Mouse (Mus musculus): ENCODE results near the gene Rnf44. TPM values are rescaled to one million over a fixed set of nuclear protein-coding genes. Genes with fewer than 3 reads are reported as not detected.

Rnf44 gene
- polyA plus RNA-seq, 1 experiment, result 153 TPM

DNA sequence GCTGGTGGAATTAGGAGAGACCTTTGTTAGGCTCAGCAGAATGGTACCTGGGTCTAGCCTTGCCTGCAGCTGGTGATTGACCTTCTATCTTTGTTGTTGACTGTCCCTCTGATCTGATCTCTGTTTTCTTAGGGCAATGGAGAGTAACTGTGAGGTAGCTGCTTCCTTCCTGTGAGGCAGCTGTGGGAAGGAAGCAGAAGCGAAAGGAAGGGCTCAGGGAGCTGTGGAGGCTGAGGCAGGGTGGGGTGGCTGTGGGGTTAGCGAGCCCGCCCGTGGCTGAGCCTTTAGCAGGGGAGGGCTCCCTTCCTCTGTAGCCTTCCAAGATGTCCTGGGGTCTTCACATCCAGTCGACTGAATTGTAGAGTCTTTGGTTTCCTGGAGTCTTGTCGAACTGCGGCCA is 8.8 kb upstream of the Rnf44 start:
- H3K9ac ChIP-seq (ENCODE audit: low read depth, poor library complexity, severe bottlenecking), result no peak overlapping the region
- TF ChIP-seq POLR2A (IDR thresholded peaks at IDR 0.05; ENCODE audit: insufficient read depth, low read length) (no peak), EP300 (IDR thresholded peaks at IDR 0.05; ENCODE audit: insufficient read depth, low read depth, low read length) (no peak), CTCF (IDR thresholded peaks at IDR 0.05; ENCODE audit: low read depth, low read length) (no peak)
- H3K27ac ChIP-seq (ENCODE audit: insufficient read depth, low read length), result no peak overlapping the region
- no peaks in the 10 kb centered on the region for H3K36me3 ChIP-seq (ENCODE audit: control insufficient read depth, insufficient read depth, low read length, poor library complexity, severe bottlenecking)
- no peaks in the 10 kb centered on the region for H3K27me3 ChIP-seq (ENCODE audit: control insufficient read depth, insufficient read depth, low read length, poor library complexity, severe bottlenecking)
- no peaks in the 10 kb centered on the region for H3K9me3 ChIP-seq (replicated peaks; ENCODE audit: control insufficient read depth, insufficient read depth, low read length, poor library complexity, severe bottlenecking)
- H3K4me3 ChIP-seq (ENCODE audit: low read depth, low read length), result no peak overlapping the region
- no peaks in the 10 kb centered on the region for H3K4me1 ChIP-seq (ENCODE audit: control insufficient read depth, insufficient read depth, low read length)

- Histone ChIP-seq H3K4me1 (ENCODE audit: control insufficient read depth, insufficient read depth, low read length) (no peaks in the 10 kb centered on the region), H3K27ac (ENCODE audit: insufficient read depth, low read length) (no peak within 1 kb of the TSS), H3K9ac (ENCODE audit: low read depth, poor library complexity, severe bottlenecking) (no peak within 1 kb of the TSS), H3K4me3 (ENCODE audit: low read depth, low read length) (no peak within 1 kb of the TSS), H3K27me3 (ENCODE audit: control insufficient read depth, insufficient read depth, low read length, poor library complexity, severe bottlenecking) (no peaks in the 10 kb centered on the region), H3K36me3 (ENCODE audit: control insufficient read depth, insufficient read depth, low read length, poor library complexity, severe bottlenecking) (no peaks in the 10 kb centered on the region), H3K9me3 (replicated peaks; ENCODE audit: control insufficient read depth, insufficient read depth, low read length, poor library complexity, severe bottlenecking) (no peaks in the 10 kb centered on the region)
- no peak for TF ChIP-seq POLR2A (IDR thresholded peaks at IDR 0.05; ENCODE audit: insufficient read depth, low read length)
- no peak for TF ChIP-seq EP300 (IDR thresholded peaks at IDR 0.05; ENCODE audit: insufficient read depth, low read depth, low read length)
- TF ChIP-seq CTCF (IDR thresholded peaks at IDR 0.05; ENCODE audit: low read depth, low read length), result no peak
These were observed 7.5 kb upstream of the Rnf44 start, which contains the start of gene Cdhr2 for GRCm38 (mm10) chr13:54701243-54701642. Gene Cdhr2 (plus strand): TSS chr13:54701461.

DNA sequence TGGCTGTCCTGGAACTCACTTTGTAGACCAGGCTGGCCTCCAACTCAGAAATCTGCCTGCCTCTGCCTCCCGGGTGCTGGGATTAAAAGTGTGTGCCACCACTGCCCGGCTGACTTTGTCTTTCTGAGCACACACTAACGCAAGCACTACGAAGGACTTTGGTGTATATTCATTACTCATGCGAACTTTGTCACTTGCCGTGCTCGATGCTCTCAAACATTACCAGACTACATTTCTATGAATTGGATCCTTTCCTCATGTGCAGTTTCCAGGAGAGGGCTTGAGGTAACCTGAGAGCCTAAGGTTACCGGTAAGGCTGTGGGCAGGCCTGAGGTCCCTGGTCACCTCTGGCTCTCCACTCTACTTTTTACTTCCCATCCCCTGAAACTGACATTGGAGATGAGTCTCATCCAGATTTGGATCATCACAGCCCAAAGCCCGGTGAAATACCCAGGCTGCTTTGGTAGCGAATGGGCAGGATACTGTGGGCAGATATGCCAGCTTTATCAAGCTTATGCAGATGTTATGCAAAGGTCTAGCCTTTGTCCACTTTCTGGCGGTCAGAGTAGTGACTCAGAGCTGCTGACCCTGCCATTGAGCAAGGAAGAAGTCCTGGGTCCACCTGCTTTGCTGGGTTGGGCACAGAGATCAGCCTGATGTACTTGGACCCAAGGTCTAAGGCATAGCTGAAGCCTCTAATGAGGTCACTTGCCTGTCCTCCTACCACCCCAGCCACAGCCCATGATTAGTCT is 1.9 kb upstream of the Rnf44 start:
- no peaks in the 10 kb centered on the region for H3K9me3 ChIP-seq (replicated peaks; ENCODE audit: control insufficient read depth, insufficient read depth, low read length, poor library complexity, severe bottlenecking)
- no peak overlapping the region for H3K4me3 ChIP-seq (ENCODE audit: low read depth, low read length)
- H3K4me1 ChIP-seq (ENCODE audit: control insufficient read depth, insufficient read depth, low read length), result peaks cover 4% of the 10 kb centered on the region
- no peak overlapping the region for H3K27ac ChIP-seq (ENCODE audit: insufficient read depth, low read length)
- no peaks in the 10 kb centered on the region for H3K27me3 ChIP-seq (ENCODE audit: control insufficient read depth, insufficient read depth, low read length, poor library complexity, severe bottlenecking)
- H3K36me3 ChIP-seq (ENCODE audit: control insufficient read depth, insufficient read depth, low read length, poor library complexity, severe bottlenecking), result no peaks in the 10 kb centered on the region
- no peak overlapping the region for H3K9ac ChIP-seq (ENCODE audit: low read depth, poor library complexity, severe bottlenecking)
- TF ChIP-seq CTCF (IDR thresholded peaks at IDR 0.05; ENCODE audit: low read depth, low read length), result no peak
- no peak for TF ChIP-seq POLR2A (IDR thresholded peaks at IDR 0.05; ENCODE audit: insufficient read depth, low read length)
- TF ChIP-seq EP300 (IDR thresholded peaks at IDR 0.05; ENCODE audit: insufficient read depth, low read depth, low read length), result no peak

GRCm38 (mm10) chr13:54694348-54695060 is 797 bp upstream of the Rnf44 start:
- Histone ChIP-seq H3K4me1 (ENCODE audit: control insufficient read depth, insufficient read depth, low read length) (peaks cover 4% of the 10 kb centered on the region), H3K27ac (ENCODE audit: insufficient read depth, low read length) (peak overlapping the region; percentile 88), H3K27me3 (ENCODE audit: control insufficient read depth, insufficient read depth, low read length, poor library complexity, severe bottlenecking) (no peaks in the 10 kb centered on the region), H3K36me3 (ENCODE audit: control insufficient read depth, insufficient read depth, low read length, poor library complexity, severe bottlenecking) (no peaks in the 10 kb centered on the region), H3K9me3 (replicated peaks; ENCODE audit: control insufficient read depth, insufficient read depth, low read length, poor library complexity, severe bottlenecking) (no peaks in the 10 kb centered on the region), H3K9ac (ENCODE audit: low read depth, poor library complexity, severe bottlenecking) (peak overlapping the region; percentile 70), H3K4me3 (ENCODE audit: low read depth, low read length) (peak overlapping the region; percentile 88)
- TF ChIP-seq EP300 (IDR thresholded peaks at IDR 0.05; ENCODE audit: insufficient read depth, low read depth, low read length), result no peak
- no peak for TF ChIP-seq CTCF (IDR thresholded peaks at IDR 0.05; ENCODE audit: low read depth, low read length)
- TF ChIP-seq POLR2A (IDR thresholded peaks at IDR 0.05; ENCODE audit: insufficient read depth, low read length), result no peak

DNA sequence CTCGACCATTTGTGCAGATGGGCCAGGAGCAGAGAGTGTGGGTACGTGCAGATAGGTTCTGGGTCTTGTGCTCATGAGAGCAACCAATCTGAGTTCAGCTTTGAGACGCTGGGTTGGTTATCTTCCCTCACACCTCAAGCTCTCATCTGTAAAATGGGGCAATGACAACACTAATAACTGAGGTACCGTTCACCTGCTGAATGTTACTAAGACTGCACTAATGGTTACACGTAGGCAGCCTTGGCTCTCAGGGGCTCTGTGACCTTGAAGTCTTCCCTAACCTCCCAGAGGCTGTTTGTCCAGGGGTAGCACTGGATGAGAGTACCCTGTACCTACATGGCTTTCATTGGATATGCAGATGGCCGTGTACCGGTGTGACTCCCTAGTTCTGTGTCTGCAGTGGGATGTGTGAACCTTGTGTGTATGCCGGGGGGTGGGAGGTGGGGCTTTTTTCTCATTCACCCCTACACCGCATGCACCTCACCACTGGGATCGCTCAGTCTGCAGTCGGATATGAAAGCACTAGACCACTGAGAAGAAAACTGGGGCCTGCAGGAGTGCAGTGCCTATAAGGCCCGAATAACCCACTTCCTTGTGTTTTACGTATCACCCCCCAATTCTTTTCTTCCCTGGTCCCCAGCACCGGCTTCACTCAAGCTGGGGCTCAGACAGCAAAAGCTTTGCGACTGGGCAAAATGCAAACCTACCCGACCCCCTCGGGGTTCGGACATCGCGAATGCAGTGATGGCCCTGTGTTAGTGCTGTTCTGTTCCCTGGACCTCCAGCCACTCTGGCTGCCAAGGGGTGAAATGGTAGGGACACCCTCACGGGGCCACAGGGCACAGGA is 773 bp downstream of the Rnf44 start:
- Histone ChIP-seq H3K27ac (ENCODE audit: insufficient read depth, low read length) (peak overlapping the region; percentile 45), H3K9ac (ENCODE audit: low read depth, poor library complexity, severe bottlenecking) (peak overlapping the region; percentile 84), H3K9me3 (replicated peaks; ENCODE audit: control insufficient read depth, insufficient read depth, low read length, poor library complexity, severe bottlenecking) (no peaks in the 10 kb centered on the region), H3K27me3 (ENCODE audit: control insufficient read depth, insufficient read depth, low read length, poor library complexity, severe bottlenecking) (no peaks in the 10 kb centered on the region), H3K4me3 (ENCODE audit: low read depth, low read length) (peak overlapping the region; percentile 79), H3K4me1 (ENCODE audit: control insufficient read depth, insufficient read depth, low read length) (peaks cover 4% of the 10 kb centered on the region), H3K36me3 (ENCODE audit: control insufficient read depth, insufficient read depth, low read length, poor library complexity, severe bottlenecking) (no peaks in the 10 kb centered on the region)
- TF ChIP-seq CTCF (IDR thresholded peaks at IDR 0.05; ENCODE audit: low read depth, low read length) (no peak), EP300 (IDR thresholded peaks at IDR 0.05; ENCODE audit: insufficient read depth, low read depth, low read length) (no peak), POLR2A (IDR thresholded peaks at IDR 0.05; ENCODE audit: insufficient read depth, low read length) (no peak)
